ENCODE assay signal across 7 mouse cellular contexts in the genomic region with DNA sequence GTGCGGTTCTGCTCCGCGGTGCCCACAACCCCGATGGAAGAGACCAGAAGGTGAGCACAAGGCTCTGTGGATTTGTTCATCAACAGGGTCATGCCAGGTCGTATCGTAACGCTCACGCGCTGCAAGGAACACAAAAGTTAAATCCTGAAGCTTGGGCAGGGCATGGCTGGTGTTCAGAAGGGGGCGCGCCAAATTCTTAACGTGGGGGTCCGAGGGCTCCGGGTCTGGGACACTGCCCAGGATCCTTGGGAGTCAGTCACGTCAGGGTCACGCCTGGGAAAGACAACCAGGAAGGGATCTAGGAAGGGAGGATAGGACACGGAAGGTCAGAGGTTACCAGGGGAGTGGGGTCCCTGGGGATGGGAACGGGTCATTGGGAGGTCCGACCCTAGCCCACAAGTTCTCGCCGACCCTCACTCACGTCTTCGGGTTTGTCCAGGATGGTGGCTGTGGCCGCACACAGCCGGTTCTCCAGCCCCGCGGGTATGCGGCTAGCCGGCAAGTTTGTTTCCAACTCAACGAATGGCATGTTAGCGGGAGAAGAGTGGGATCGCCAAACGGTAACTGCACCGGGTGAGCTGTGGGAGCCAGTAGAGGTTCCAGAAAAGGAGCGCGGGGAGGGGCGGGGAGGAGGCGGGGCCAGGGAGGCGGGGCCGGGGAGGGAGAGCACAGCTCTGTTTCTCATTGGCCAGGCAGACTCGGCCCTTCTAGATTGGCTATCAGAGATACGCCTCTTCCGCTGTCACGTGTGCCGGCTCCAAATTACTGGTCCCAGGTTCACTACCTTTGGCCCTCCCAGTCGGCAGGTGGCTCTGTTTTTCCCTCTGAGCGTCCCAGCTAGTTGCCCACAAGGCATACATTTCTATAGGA. TPM values are rescaled to one million over a fixed set of nuclear protein-coding genes. Genes with fewer than 3 reads are reported as not detected.
DNase-seq lines count a peak whose midpoint lies in the region; ATAC-seq and TF ChIP-seq lines count a peak whose summit lies in the region.

A gene (minus strand): TSS at position 620 of the 870 bp plus-strand sequence.

- H3K4me3 ChIP-seq in embryonic facial prominence, embryonic 11.5 days (ENCODE audit: low read depth, low read length): peak within 1 kb of the TSS; percentile 52
- peak within 1 kb of the TSS; percentile 73 for H3K4me3 ChIP-seq in limb, embryonic 11.5 days (ENCODE audit: low read depth, low read length)
- H3K4me3 ChIP-seq in midbrain, embryonic 14.5 days (replicated peaks; ENCODE audit: low read depth, low read length): peak within 1 kb of the TSS; percentile 64
- peak within 1 kb of the TSS; percentile 74 for H3K4me3 ChIP-seq in spleen, adult 2 months (ENCODE audit: extremely low read depth, insufficient read depth, insufficient read length)

- 0 out of 2 replicates have a peak, but pooled peaks have one; percentile 1 for TF ChIP-seq CTCF in spleen, adult 2 months (IDR thresholded peaks at IDR 0.05; ENCODE audit: extremely low read depth, insufficient read depth, insufficient read length, insufficient replicate concordance)

- H3K36me3 ChIP-seq in embryonic facial prominence, embryonic 11.5 days (replicated peaks; ENCODE audit: control insufficient read depth, insufficient read depth, low read depth, low read length): no peaks in the 10 kb centered on the region
- no peaks in the 10 kb centered on the region for H3K36me3 ChIP-seq in limb, embryonic 11.5 days (ENCODE audit: control insufficient read depth, insufficient read depth, low read length)
- no peaks in the 10 kb centered on the region for H3K36me3 ChIP-seq in midbrain, embryonic 14.5 days (ENCODE audit: control insufficient read depth, insufficient read depth, low read length)
- no peaks in the 10 kb centered on the region for H3K36me3 ChIP-seq in spleen, adult 2 months (ENCODE audit: control insufficient read depth, insufficient read depth, low read length)

- peak; percentile 95 for DNase-seq in adrenal gland, postnatal 14 days
- DNase-seq in embryonic facial prominence, embryonic 11.5 days (ENCODE audit: low spot score): peak; percentile 94
- peak; percentile 89 for DNase-seq in kidney, adult 18-20 months
- peak; percentile 91 for DNase-seq in limb, embryonic 11.5 days (ENCODE audit: low spot score)
- DNase-seq in midbrain, embryonic 14.5 days: peak; percentile 93
- peak; percentile 85 to 86 for DNase-seq in spleen, adult 2 months (ENCODE audit: low read depth in 1 of 2, low spot score in 2 of 2)

- peak; percentile 93 for ATAC-seq in embryonic facial prominence, embryonic 11.5 days (replicated peaks; ENCODE audit: insufficient number of reproducible peaks, low FRiP score, low TSS enrichment, low read depth)
- ATAC-seq in granulocyte monocyte progenitor cell, adult 5-6 weeks (replicated peaks; ENCODE audit: poor library complexity, severe bottlenecking): peak; percentile 93
- ATAC-seq in limb, embryonic 11.5 days (ENCODE audit: insufficient number of reproducible peaks, low FRiP score, low TSS enrichment, low read depth): peak; percentile 95
- ATAC-seq in midbrain, embryonic 14.5 days (ENCODE audit: low FRiP score, low TSS enrichment): peak; percentile 97

- H3K9me3 ChIP-seq in embryonic facial prominence, embryonic 11.5 days (replicated peaks; ENCODE audit: control insufficient read depth, low read length): no peaks in the 10 kb centered on the region
- H3K9me3 ChIP-seq in limb, embryonic 11.5 days (ENCODE audit: control insufficient read depth, low read length): no peaks in the 10 kb centered on the region
- H3K9me3 ChIP-seq in midbrain, embryonic 14.5 days (ENCODE audit: control insufficient read depth, low read length): no peaks in the 10 kb centered on the region

- TF ChIP-seq POLR2A in spleen, adult 2 months (IDR thresholded peaks at IDR 0.05; ENCODE audit: low read depth, low read length): no peak

- no peaks in the 10 kb centered on the region for H3K27me3 ChIP-seq in embryonic facial prominence, embryonic 11.5 days (ENCODE audit: control insufficient read depth, insufficient read depth, low read length)
- H3K27me3 ChIP-seq in limb, embryonic 11.5 days (ENCODE audit: control insufficient read depth, insufficient read depth, low read length): no peaks in the 10 kb centered on the region
- no peaks in the 10 kb centered on the region for H3K27me3 ChIP-seq in midbrain, embryonic 14.5 days (ENCODE audit: control insufficient read depth, insufficient read depth, low read length)
- H3K27me3 ChIP-seq in spleen, adult 2 months (ENCODE audit: control insufficient read depth, insufficient read depth, low read length): no peaks in the 10 kb centered on the region

- peak within 1 kb of the TSS; percentile 59 for H3K9ac ChIP-seq in embryonic facial prominence, embryonic 11.5 days (replicated peaks; ENCODE audit: low read length)
- H3K9ac ChIP-seq in limb, embryonic 11.5 days (ENCODE audit: low read length): peak within 1 kb of the TSS; percentile 62
- H3K9ac ChIP-seq in midbrain, embryonic 14.5 days (replicated peaks; ENCODE audit: low read length): peak within 1 kb of the TSS; percentile 60

- peak within 1 kb of the TSS; percentile 85 for H3K4me2 ChIP-seq in embryonic facial prominence, embryonic 11.5 days (ENCODE audit: low read depth, low read length)
- peak within 1 kb of the TSS; percentile 92 for H3K4me2 ChIP-seq in limb, embryonic 11.5 days (ENCODE audit: low read depth, severe bottlenecking)
- peak within 1 kb of the TSS; percentile 99 for H3K4me2 ChIP-seq in midbrain, embryonic 14.5 days (ENCODE audit: low read length)

- no peaks in the 10 kb centered on the region for H3K4me1 ChIP-seq in embryonic facial prominence, embryonic 11.5 days (ENCODE audit: control insufficient read depth, insufficient read depth, low read length)
- H3K4me1 ChIP-seq in limb, embryonic 11.5 days (ENCODE audit: control insufficient read depth, insufficient read depth, low read length): 0 out of 2 replicates have a peak, but pooled peaks cover 2% of the 10 kb centered on the region
- H3K4me1 ChIP-seq in midbrain, embryonic 14.5 days (ENCODE audit: control insufficient read depth, insufficient read depth, low read length): 0 out of 2 replicates have a peak, but pooled peaks cover 7% of the 10 kb centered on the region
- peaks cover 8% of the 10 kb centered on the region; the same call in 1 of the 2 replicates for H3K4me1 ChIP-seq in spleen, adult 2 months (ENCODE audit: control insufficient read depth, insufficient read depth, insufficient read length)

- no peak within 1 kb of the TSS for H3K27ac ChIP-seq in embryonic facial prominence, embryonic 11.5 days (replicated peaks; ENCODE audit: low read depth, low read length)
- H3K27ac ChIP-seq in limb, embryonic 11.5 days (replicated peaks; ENCODE audit: low read depth, low read length): no peak within 1 kb of the TSS
- no peak within 1 kb of the TSS for H3K27ac ChIP-seq in midbrain, embryonic 14.5 days (replicated peaks; ENCODE audit: low read depth, low read length)
- H3K27ac ChIP-seq in spleen, adult 2 months (ENCODE audit: insufficient read depth, low read length): peak within 1 kb of the TSS; percentile 6; the same call in 1 of the 2 replicates

- WGBS in embryonic facial prominence, embryonic 11.5 days: 1% methylated on average over 44 of the region's 47 CpGs
- under 1% methylated on average over 47 of the region's 47 CpGs for WGBS in limb, embryonic 11.5 days
- WGBS in midbrain, embryonic 14.5 days: under 1% methylated on average over 47 of the region's 47 CpGs
- WGBS in spleen, adult 2 months: under 1% methylated on average over 47 of the region's 47 CpGs

RNA-seq across cellular contexts. Expression of the gene that starts here (rescaled TPM):
- 210 and 231 TPM in 2 replicates for total RNA-seq in adrenal gland, postnatal 14 days (2021)
- polyA plus RNA-seq in embryonic facial prominence, embryonic 11.5 days (2014; fragmentation: Nextera tagmentation; extraction: Ambion mirVana): 92.0 and 103 TPM in 2 replicates
- total RNA-seq in granulocyte monocyte progenitor cell, adult 5-6 weeks (2014; fragmentation: Nextera tagmentation): 65.6 and 85.2 TPM in 2 replicates
- 45.0 and 61.0 TPM in 2 replicates for total RNA-seq in granulocyte monocyte progenitor cell, adult 5-6 weeks (2017)
- polyA plus RNA-seq in limb, embryonic 11.5 days (2014; fragmentation: Nextera tagmentation; extraction: Ambion mirVana): 100.0 and 107 TPM in 2 replicates
- 75.9 and 94.5 TPM in 2 replicates for polyA plus RNA-seq in midbrain, embryonic 14.5 days (2014; fragmentation: Nextera tagmentation; extraction: Ambion mirVana)
- polyA plus RNA-seq in spleen, adult 2 months (2012; rRNA removed): 39.5 and 42.6 TPM in 2 replicates
